Mouse (Mus musculus) bone marrow, adult 2 months (tissue): Measurements from ENCODE around the gene Plekho2.

Source experiments
- CTCF ChIP-seq: fragments of 200-500 bp; IDR thresholded peaks from 2 replicates; pipeline ENCODE4 v1.5.1; 2011; ENCODE audit warnings: low read length, control low read depth; ENCODE audit not compliant: control insufficient read depth, insufficient read depth
- POLR2A ChIP-seq: fragments of 200-500 bp; IDR thresholded peaks from 2 replicates; pipeline ENCODE4 v1.6.1; 2011; ENCODE audit warnings: low read depth, mild to moderate bottlenecking, control low read depth, low read length, borderline replicate concordance; ENCODE audit not compliant: control insufficient read depth

DNA sequence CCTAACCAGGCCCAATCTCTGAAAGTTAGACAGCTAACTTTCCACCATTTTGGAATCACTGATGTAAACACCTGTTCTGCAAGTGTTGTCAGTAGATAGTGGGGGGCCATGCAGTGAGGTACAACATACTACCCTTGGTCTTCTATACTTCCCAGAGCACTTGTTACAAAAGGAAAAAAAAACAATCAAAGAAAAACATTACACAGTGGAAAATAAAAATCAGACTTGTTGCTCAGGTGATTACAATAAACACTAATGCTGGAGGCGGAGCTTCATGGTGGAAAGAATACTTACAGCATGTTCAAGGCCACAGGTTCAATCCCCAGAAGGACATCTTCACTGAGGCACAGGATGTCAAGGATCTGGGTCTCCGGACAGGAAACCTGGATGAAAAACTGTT, 27.1 kb downstream of the Plekho2 start:
- TF ChIP-seq POLR2A: no peak
- TF ChIP-seq CTCF: no peak
